Mouse (Mus musculus) brown adipose tissue, adult 24 weeks (tissue): ENCODE data around the gene Rabggtb. TPM values are rescaled to one million over a fixed set of nuclear protein-coding genes. Genes with fewer than 3 reads are reported as not detected.
"Not testable (repeated sequence)": the region's sequence is repeated elsewhere in the genome, so short reads cannot be mapped to it uniquely, and the experiment has no call there.

Experiments used
- H3K27ac ChIP-seq: fragments of 200-500 bp; replicated peaks from 2 replicates; pipeline ENCODE4 v1.5.1; 2012; ENCODE audit warnings: low read depth, mild to moderate bottlenecking, low read length
- H3K4me1 ChIP-seq: fragments of 200-500 bp; 2 replicates; pipeline ENCODE4 v1.6.1; 2012; ENCODE audit warnings: low read length, mixed read lengths; ENCODE audit not compliant: control insufficient read depth, insufficient read depth, insufficient read length
- H3K4me3 ChIP-seq: fragments of 200-500 bp; 2 replicates; pipeline ENCODE4 v1.5.1; 2012; ENCODE audit warnings: low read depth, mild to moderate bottlenecking, low read length, moderate library complexity; ENCODE audit not compliant: insufficient read depth
- polyA plus RNA-seq: library from polyadenylated mRNA; stranded (reverse); fragments of >200 nt; gene quantifications from 2 replicates; pipeline ENCODE4 v1.2.4, GENCODE M21; 2012; ENCODE audit not compliant: missing spikeins, insufficient read depth, insufficient read length

The Rabggtb gene
- polyA plus RNA-seq, 1 experiment: 58.5 TPM

DNA sequence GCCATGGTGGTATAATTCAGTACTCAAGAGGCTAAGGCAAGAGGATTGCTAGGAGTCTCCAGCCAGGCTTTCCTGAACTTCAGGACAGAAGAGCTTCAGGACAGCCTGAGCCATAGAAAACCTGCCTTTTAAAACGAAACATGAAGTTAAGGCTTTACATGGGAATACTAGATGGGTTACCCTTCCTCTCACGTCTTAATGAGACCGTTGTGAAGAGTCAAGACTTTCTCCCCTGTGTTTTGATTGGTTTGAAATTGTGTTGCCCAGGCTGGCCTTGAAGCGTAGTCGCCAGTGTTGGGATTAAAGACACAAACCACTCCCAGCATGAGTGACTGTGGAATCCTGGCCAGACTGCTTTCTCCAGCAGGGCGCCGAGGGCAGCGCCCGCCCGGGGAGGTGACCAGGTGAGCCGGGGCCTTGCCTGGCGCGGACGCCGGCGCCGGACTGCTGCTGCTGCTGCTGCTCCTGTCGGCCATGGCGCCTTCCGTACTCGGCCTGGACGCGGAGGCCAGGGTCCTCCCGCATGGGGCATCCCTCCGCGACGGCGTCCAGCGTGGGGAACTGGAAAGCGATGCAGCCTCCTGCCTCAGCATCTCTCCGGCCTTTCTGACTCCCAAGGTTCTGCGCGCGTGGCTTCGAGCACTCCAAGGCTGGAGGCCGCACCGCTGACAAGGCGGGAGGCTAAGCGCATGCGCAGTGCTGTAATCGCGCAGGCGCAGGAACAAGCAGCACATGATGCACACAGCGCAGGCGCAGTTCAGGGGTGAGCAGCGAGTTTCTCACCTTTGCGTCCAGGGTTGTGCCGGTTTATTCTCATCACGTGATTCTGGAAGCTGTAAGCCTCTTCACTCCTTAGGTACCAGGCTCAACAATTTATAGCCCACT lies 7.3 kb downstream of the Rabggtb start:
- Histone ChIP-seq H3K4me1 (0 out of 2 replicates have a peak, but pooled peaks cover 5% of the 10 kb centered on the region), H3K4me3 (no peak overlapping the region), H3K27ac (no peak overlapping the region)

DNA sequence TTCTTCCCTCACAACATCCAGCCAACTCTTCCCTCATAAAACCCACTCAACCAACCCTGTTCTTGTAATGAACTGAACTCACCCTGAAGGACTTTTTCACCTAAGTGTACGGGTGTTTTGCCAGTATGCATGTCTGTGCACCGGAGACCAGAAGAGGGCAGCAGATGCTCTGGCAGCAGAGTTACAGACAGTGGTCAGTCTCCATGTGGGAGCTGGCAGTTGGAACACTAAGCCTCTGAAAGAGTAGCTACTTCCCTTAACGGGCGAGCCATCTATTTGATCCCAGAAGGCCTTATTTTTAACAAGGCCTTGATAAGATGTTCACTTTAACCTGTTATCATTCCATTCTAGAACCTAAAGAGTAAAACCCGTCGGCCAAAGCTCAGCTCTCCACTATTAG lies 8.2 kb downstream of the Rabggtb start:
- no peak overlapping the region for H3K27ac ChIP-seq
- H3K4me1 ChIP-seq: 0 out of 2 replicates have a peak, but pooled peaks cover 3% of the 10 kb centered on the region
- no peak overlapping the region for H3K4me3 ChIP-seq

DNA sequence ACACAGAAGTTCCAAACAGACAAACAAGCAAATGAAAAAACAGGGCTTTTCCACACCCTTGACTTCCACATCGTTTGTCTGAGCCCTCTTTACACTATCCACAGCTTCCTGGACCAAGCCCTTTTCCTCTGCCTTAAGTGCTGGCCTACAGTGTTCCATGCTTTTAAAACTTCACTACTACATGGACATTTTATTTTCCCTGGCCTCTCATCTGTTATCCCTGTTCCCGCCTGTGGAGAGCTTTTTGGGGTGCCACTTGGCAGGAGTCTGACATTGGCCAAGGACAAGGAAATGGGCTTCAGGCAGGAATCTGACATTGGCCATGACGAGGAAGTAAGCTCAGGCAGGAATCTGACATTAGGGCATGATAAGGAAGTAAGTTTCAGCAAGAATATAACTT lies 10.2 kb downstream of the Rabggtb start:
- no peaks in the 10 kb centered on the region for H3K4me1 ChIP-seq
- no peak overlapping the region for H3K27ac ChIP-seq
- no peak overlapping the region for H3K4me3 ChIP-seq

DNA sequence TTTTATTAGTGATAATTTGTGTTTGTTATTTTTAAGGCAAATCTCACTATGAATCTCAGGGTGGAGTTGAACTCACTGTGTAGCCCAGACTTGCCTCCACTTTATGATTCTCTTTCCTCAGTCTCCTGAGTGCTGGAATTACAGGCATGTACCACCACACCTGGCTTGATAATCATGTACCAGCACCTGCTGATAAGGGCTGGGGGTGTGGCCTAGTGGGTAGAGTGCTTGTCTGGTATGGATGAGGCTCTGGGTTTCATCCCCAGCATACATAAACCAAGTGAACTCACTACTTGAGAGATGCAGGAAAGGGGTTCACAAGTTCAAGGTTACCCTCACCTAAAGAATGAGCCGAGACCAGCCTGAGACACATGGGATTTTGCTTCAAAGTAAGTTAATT lies 10.9 kb downstream of the Rabggtb start:
- Histone ChIP-seq H3K27ac (no peak overlapping the region), H3K4me1 (no peaks in the 10 kb centered on the region; the same call in 1 of the 2 replicates), H3K4me3 (no peak overlapping the region)

DNA sequence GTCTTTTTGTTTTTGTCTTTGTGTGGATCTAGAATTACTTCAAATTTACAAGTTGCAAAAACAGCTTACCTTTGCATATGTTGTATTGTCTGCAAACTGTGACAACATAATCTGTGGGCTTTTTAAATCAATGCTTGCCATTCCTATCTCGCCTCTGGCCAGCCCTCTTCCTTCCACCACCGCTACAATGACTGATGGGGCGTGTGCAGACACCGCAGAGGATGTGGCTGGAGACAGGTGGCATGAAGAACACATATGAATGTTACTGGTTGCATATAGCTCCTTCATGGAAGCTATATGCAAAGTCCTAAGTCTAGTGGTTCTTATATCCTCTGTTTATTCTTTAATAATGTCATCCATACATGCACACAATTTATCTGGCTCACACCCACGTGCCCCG lies 15.6 kb downstream of the Rabggtb start:
- no peak overlapping the region for H3K27ac ChIP-seq
- no peaks in the 10 kb centered on the region; the same call in 1 of the 2 replicates for H3K4me1 ChIP-seq
- no peak overlapping the region for H3K4me3 ChIP-seq

DNA sequence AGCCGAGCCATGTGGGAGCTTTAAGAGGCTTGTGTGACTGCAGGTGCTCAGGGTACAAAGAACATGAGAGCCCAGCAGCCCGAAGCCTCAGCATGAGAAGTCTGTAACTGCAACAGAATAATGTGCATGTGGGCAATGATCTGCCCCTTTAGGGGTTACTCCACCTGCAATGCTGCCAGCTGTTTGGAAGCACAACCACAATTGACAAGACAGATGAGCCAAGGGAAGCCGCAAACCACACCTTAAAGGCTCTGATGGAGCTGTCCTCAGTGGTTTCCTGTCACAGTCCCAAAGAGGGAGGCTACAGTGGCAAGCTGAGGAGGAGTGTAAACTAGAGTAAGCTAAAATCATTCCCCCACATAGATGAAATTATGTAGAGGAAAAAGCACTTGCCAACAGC lies 17.4 kb downstream of the Rabggtb start:
- H3K4me1 ChIP-seq: no peaks in the 10 kb centered on the region; the same call in 1 of the 2 replicates
- no peak overlapping the region for H3K4me3 ChIP-seq
- H3K27ac ChIP-seq: no peak overlapping the region

DNA sequence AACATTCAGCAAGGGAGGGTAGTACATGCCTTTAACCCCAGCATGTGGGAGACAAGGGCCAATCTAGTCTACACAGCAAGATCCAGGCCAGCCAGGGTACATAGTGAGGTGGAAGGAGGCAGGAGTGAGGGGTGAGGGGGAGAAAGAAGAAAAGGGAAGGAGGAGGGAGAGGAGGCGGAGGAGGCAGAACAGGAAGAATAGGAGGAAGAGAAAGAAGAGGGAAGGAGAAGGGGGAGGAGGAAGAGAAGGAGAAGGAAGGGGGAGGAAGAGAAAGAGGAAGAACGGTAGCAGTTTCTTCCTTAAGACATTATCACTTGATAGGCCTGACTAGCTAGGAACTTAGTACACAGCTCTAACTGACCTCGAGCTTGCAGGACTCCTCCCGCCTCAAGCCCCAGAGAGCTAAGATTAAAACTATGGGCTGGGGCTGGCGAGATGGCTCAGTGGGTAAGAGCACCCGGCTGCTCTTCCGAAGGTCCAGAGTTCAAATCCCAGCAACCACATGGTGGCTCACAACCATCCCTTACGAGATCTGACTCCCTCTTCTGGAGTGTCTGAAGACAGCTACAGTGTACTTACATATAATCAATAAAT lies 23.5 kb downstream of the Rabggtb start:
- H3K27ac ChIP-seq: no peak overlapping the region
- H3K4me3 ChIP-seq: no peak overlapping the region
- H3K4me1 ChIP-seq: no peaks in the 10 kb centered on the region

DNA sequence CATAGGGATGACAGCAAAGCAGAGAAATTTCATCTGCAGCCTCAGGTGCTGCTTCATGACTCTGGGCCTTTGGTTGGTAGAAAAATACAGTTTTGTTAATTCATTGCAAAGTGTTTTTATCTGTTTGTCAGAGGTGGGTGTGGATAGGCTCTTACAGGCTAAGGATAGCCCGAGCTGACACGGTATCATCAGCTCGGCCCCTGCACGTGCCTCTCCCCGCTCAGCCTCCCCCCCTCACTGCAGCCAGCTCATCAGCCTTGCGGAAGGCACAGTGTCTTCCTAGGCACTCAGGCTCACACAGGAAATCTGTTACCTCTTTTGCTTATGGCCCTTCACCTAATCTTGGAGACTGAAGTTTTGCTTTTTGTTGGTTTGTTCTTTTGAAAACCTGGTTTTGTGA lies 24.7 kb downstream of the Rabggtb start:
- Histone ChIP-seq H3K27ac (no peak overlapping the region), H3K4me1 (no peaks in the 10 kb centered on the region), H3K4me3 (no peak overlapping the region)

DNA sequence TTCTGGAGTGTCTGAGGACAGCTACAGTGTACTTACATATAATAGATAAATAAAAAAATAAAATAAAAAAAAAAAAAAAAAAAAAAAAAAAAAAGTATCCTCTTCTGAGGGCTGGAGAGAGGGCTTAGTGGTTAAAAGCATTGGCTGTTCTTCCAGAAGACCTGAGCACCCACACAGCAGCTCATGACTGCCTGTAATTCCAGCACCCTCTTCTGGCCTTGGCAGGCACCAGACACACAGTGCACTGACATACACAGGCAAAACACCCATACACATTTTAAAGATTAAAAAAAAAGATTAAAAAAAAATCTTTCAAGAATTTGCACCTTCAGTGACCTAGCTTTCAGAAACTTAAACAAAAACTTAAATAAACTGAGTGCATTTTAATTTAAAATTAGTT lies 26.5 kb downstream of the Rabggtb start:
- H3K4me3 ChIP-seq: no peak overlapping the region
- H3K4me1 ChIP-seq: no peaks in the 10 kb centered on the region
- no peak overlapping the region for H3K27ac ChIP-seq

DNA sequence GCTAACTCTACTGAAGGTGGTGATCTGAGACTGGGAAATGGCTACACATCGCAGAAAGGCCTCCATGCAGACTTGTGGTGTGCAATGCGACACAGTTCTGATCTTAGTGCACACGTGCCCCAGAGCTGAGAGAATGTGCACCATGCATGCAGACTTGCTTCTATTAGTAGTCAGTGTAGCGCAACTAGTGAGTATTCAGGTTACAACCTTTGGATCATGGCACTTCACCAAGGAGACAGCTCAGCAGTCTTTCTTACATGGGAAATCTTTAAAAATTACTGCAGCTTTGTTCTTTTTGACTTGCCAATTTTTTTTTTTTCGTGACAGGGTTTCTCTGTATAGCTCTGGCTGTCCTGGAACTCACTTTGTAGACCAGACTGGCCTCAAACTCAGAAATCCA lies 41.4 kb downstream of the Rabggtb start:
- H3K27ac ChIP-seq: no peak overlapping the region
- H3K4me1 ChIP-seq: no peaks in the 10 kb centered on the region
- no peak overlapping the region for H3K4me3 ChIP-seq

DNA sequence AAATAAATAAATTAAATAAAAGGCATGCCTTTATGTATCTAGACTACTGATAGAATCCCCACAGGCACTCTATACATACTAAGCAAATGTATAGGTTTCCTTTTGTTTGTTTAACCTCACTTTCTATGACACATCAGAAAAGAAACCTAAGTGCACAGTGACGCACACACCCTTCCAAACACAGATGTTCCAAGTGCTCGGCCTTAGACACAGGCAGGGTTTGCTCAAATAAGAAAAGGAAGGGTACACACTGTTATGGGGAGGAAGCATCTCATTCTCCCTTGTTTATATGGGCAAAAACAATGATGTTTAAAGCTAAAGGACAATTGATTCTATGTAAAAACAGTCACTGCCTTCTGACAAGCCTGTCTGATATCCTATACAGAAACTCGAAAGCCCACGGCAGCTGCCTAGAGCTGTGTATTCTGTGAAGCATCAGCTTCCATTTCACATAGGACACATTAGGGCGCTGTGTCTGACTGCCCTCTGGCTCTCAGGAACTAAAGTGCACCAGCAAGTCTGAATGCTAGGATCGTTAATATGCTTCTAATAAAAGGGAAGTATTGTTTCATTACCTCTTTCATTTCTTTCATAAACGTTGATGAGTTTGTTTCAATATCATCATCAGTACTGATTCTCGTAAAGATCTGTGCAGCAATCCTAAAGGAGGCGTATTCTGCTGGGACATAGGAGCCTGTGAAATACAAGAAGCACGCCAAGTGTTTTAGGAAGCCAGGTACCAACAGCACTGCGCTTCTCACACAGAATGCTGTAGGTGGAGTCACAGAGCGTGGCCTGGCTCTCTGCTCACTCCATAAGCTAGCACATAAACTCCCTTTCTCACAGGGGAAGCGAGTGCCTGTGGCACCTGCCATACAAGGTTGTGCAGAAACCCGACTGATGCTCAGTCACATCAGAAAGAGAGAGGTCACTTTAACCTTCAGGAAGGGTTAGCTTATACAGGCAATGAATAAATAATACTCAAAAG lies 45.4 kb downstream of the Rabggtb start:
- Histone ChIP-seq H3K27ac (no peak overlapping the region), H3K4me3 (no peak overlapping the region), H3K4me1 (no peaks in the 10 kb centered on the region)

DNA sequence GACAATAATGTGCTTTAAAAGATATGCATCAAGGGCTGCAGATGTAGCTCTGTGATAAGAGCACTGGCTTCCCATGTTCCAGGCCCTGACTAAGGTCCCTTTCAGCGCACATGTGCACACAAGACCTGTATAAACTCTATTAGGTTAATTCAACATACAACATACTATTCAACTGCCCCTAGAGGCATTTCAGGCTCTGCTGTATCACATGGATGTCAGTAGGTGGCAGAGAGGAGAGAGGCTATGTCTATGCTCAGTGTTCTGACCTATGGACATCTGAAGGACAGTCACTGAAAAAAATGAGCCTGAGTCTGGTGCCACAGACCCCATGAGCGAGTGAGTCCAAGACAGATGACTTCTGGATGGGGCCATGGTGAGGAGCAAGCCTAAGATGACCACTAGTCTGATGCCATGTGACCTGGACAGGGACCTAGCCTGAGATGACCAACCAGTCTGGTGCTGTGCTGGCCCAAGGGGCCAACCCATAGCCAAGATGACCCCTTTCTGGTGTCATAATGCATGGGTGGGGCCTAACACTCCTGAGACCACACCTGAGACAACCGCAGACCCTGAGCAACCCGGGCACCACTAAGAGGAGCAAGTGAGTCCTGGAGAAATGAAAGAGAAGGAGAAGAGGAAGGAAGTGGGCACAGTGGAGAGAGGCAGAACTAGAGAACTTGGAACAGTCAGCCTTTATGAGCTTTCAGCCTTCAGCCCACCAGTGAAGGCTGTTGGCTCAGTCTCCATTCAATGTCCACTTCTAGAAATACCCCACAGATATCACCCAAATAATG lies 48.0 kb downstream of the Rabggtb start:
- Histone ChIP-seq H3K4me3 (no peak overlapping the region), H3K27ac (no peak overlapping the region), H3K4me1 (no peaks in the 10 kb centered on the region)

DNA sequence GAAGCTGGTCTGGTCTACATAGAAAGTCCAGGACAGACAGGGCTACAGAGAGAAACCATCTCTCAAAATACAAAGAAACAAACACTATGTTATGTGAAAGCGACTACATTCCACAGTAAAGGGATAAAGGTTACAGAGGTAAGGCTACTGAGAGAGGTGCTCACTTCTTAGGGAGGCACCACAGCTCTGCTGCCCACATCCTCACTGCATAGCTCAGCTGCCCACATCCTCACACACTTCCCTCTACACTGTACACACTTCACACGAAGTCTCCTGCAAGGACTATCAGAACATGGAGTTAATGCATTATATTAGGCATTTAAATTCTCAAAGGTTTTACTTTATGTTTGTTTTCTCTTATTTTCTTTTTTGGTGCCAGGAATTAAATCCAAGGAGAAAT lies 49.0 kb downstream of the Rabggtb start:
- H3K4me3 ChIP-seq: no peak overlapping the region

DNA sequence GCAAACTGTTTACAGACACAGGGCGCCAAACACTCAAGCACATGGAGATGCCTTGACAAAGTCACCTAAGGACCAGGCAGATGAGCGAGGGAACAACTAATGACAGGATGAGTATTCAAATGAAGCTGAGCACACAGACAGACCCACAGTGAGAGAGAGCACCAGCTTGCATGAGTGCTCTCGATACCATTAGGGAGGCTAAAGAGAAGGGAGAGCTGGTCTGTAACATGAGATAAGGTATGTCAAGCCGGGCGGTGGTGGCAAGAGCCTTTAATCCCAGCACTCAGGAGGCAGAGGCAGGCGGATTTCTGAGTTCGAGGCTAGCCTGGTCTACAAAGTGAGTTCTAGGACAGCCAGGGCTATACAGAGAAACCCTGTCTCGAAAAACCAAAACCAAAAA lies 52.4 kb downstream of the Rabggtb start:
- H3K4me3 ChIP-seq, H3K27ac ChIP-seq, H3K4me1 ChIP-seq: not testable (repeated sequence)

More for the DNA sequence above, 49.0 kb downstream of the Rabggtb start:
- Histone ChIP-seq H3K4me1 (no peaks in the 10 kb centered on the region), H3K27ac (no peak overlapping the region)
